Mouse (Mus musculus) heart, adult 2 months (tissue): ENCODE results near the gene Pagr1a.

ENCODE experiments used
- CTCF ChIP-seq: fragments of 200-600 bp; IDR thresholded peaks from 2 replicates; pipeline ENCODE4 v1.8.1; 2022; ENCODE audit warnings: antibody characterized with exemption, mild to moderate bottlenecking, moderate library complexity
- POLR2A ChIP-seq: fragments of 200-500 bp; IDR thresholded peaks from 2 replicates; pipeline ENCODE4 v1.6.1; 2011; ENCODE audit warnings: mild to moderate bottlenecking, low read depth, low read length, control low read depth; ENCODE audit not compliant: insufficient read depth

GRCm38 (mm10) chr7:126983113-126983512 lies 34.0 kb downstream of the Pagr1a start:
- no peak for TF ChIP-seq CTCF
- no peak for TF ChIP-seq POLR2A
